Mouse (Mus musculus) heart, embryonic 14.5 days (tissue): Measurements from ENCODE around the gene Mc1r. TPM values are rescaled to one million over a fixed set of nuclear protein-coding genes. Genes with fewer than 3 reads are reported as not detected.

Experiments
- ATAC-seq: fragments of 200-750 bp; cut with Nextera tagmentation; 2 replicates; pipeline ENCODE4 v1.8.0; 2017; ENCODE audit warnings: low read depth, moderate TSS enrichment; ENCODE audit not compliant: insufficient number of reproducible peaks, insufficient read depth, low FRiP score
- H3K27ac ChIP-seq, 2 experiments: fragments of 200-500 bp in 1 of 2; fragments of 300-500 bp in 1 of 2; sonication (generic) in 1 of 2; replicated peaks in 1 of 2; 2 replicates each; pipeline ENCODE4 v1.5.1; 2012 to 2014; ENCODE audit warnings: low read depth in 2 of 2, low read length in 2 of 2, control low read depth in 1 of 2, mild to moderate bottlenecking in 1 of 2, mixed read lengths in 1 of 2; ENCODE audit not compliant: control insufficient read depth in 1 of 2, insufficient read depth in 1 of 2
- H3K27me3 ChIP-seq: fragments of 300-500 bp; sonication (generic); 2 replicates; pipeline ENCODE4 v1.6.1; 2014; ENCODE audit warnings: mild to moderate bottlenecking, low read length, control low read depth; ENCODE audit not compliant: control insufficient read depth, insufficient read depth
- H3K36me3 ChIP-seq: fragments of 300-500 bp; sonication (generic); 2 replicates; pipeline ENCODE4 v1.6.1; 2014; ENCODE audit warnings: mild to moderate bottlenecking, control low read depth, low read length, mixed read lengths; ENCODE audit not compliant: control insufficient read depth, insufficient read depth
- H3K4me1 ChIP-seq, 2 experiments: fragments of 200-500 bp in 1 of 2; fragments of 300-500 bp in 1 of 2; sonication (generic) in 1 of 2; 2 replicates each; pipeline ENCODE4 v1.6.1; 2012 to 2014; ENCODE audit warnings: low read length in 2 of 2, control low read depth in 1 of 2, mixed read lengths in 1 of 2; ENCODE audit not compliant: control insufficient read depth in 2 of 2, insufficient read depth in 2 of 2
- H3K4me2 ChIP-seq: fragments of 300-500 bp; sonication (generic); 2 replicates; pipeline ENCODE4 v1.6.1; 2014; ENCODE audit warnings: mild to moderate bottlenecking, low read length
- H3K4me3 ChIP-seq, 2 experiments: fragments of 200-500 bp in 1 of 2; fragments of 300-500 bp in 1 of 2; sonication (generic) in 1 of 2; 2 replicates each; pipeline ENCODE4 v1.5.1; 2012 to 2014; ENCODE audit warnings: low read length in 2 of 2, mild to moderate bottlenecking in 2 of 2, control low read depth in 1 of 2, low read depth in 1 of 2, moderate library complexity in 1 of 2; ENCODE audit not compliant: control insufficient read depth in 1 of 2, insufficient read depth in 1 of 2
- H3K9ac ChIP-seq: fragments of 300-500 bp; sonication (generic); 2 replicates; pipeline ENCODE4 v1.6.1; 2014; ENCODE audit warnings: mild to moderate bottlenecking, low read length
- H3K9me3 ChIP-seq: fragments of 300-500 bp; sonication (generic); 2 replicates; pipeline ENCODE4 v1.6.1; 2016; ENCODE audit warnings: low read length, control low read depth; ENCODE audit not compliant: control insufficient read depth
- WGBS: fragments of 180-500 bp; shearing (Covaris S2); extraction: QIAGEN DNeasy Blood & Tissue Kit; methylation state at CpG from one replicate; pipeline ENCODE4 v1.1.7; 2014; 5-methylcytosine and 5-hydroxymethylcytosine counted together
- polyA plus RNA-seq: library from polyadenylated mRNA; unstranded; fragments of >200 nt; fragmentation: Nextera tagmentation; extraction: Ambion mirVana; gene quantifications from 2 replicates; pipeline ENCODE4 v1.2.1, GENCODE M21; 2014

The Mc1r gene
- polyA plus RNA-seq, 1 experiment from 2014 or later: 0.07 TPM

- Histone ChIP-seq H3K27ac (no peak overlapping the region), H3K36me3 (peaks cover 39% of the 10 kb centered on the region), H3K27me3 (peaks cover 6% of the 10 kb centered on the region), H3K4me1 (peaks cover 7 to 16% of the 10 kb centered on the region in 2 experiments), H3K4me2 (no peak overlapping the region), H3K9me3 (no peaks in the 10 kb centered on the region), H3K9ac (no peak overlapping the region), H3K4me3 (no peak overlapping the region)
- no peak for ATAC-seq
- WGBS: 44% methylated on average over 8 of the region's 8 CpGs
Measured at GRCm38 (mm10) chr8:123404521-123404920, 2.4 kb upstream of the Mc1r start.

DNA sequence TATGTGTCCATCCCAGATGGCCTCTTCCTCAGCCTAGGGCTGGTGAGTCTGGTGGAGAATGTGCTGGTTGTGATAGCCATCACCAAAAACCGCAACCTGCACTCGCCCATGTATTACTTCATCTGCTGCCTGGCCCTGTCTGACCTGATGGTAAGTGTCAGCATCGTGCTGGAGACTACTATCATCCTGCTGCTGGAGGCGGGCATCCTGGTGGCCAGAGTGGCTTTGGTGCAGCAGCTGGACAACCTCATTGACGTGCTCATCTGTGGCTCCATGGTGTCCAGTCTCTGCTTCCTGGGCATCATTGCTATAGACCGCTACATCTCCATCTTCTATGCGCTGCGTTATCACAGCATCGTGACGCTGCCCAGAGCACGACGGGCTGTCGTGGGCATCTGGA lies 705 bp downstream of the Mc1r start:
- no peak overlapping the region for H3K4me2 ChIP-seq

GRCm38 (mm10) chr8:123408586-123409544 lies 2.0 kb downstream of the Mc1r start:
- Histone ChIP-seq H3K27me3 (peaks cover 46% of the 10 kb centered on the region), H3K9me3 (no peaks in the 10 kb centered on the region), H3K4me3 (no peak overlapping the region), H3K36me3 (no peaks in the 10 kb centered on the region), H3K4me1 (peaks cover 30% of the 10 kb centered on the region in 2 experiments), H3K27ac (no peak overlapping the region), H3K4me2 (no peak overlapping the region), H3K9ac (no peak overlapping the region)
- no peak for ATAC-seq
- 57% methylated on average over 9 of the region's 9 CpGs for WGBS

More for the DNA sequence above, 705 bp downstream of the Mc1r start:
- peaks cover 30% of the 10 kb centered on the region in 2 experiments for H3K4me1 ChIP-seq
- 82% methylated on average over 13 of the region's 13 CpGs for WGBS
- ATAC-seq: no peak
- peaks cover 34% of the 10 kb centered on the region for H3K27me3 ChIP-seq
- no peaks in the 10 kb centered on the region for H3K9me3 ChIP-seq
- H3K9ac ChIP-seq: no peak overlapping the region
- peaks cover 9% of the 10 kb centered on the region for H3K36me3 ChIP-seq
- no peak overlapping the region for H3K4me3 ChIP-seq
- no peak overlapping the region for H3K27ac ChIP-seq

GRCm38 (mm10) chr8:123410049-123410587 lies 3.2 kb downstream of the Mc1r start:
- H3K27ac ChIP-seq: no peak overlapping the region
- 55% methylated on average over 8 of the region's 8 CpGs for WGBS
- peak; percentile 41; the same call in 1 of the 2 replicates for ATAC-seq
- H3K4me2 ChIP-seq: peak overlapping the region; percentile 11; the same call in 1 of the 2 replicates
- peaks cover 30% of the 10 kb centered on the region in 2 experiments for H3K4me1 ChIP-seq
- H3K36me3 ChIP-seq: no peaks in the 10 kb centered on the region
- peaks cover 52% of the 10 kb centered on the region for H3K27me3 ChIP-seq
- no peak overlapping the region for H3K4me3 ChIP-seq
- no peaks in the 10 kb centered on the region for H3K9me3 ChIP-seq
- H3K9ac ChIP-seq: no peak overlapping the region

- no peak overlapping the region for H3K9ac ChIP-seq
- H3K36me3 ChIP-seq: no peaks in the 10 kb centered on the region
- H3K27me3 ChIP-seq: peaks cover 52% of the 10 kb centered on the region
- H3K4me1 ChIP-seq: peaks cover 30% of the 10 kb centered on the region in 2 experiments
- H3K4me3 ChIP-seq: peak overlapping the region; percentile 33; a peak in 3 of 4 replicates
- 16% methylated on average over 11 of the region's 11 CpGs for WGBS
- H3K27ac ChIP-seq: no peak overlapping the region
- H3K4me2 ChIP-seq: peak overlapping the region; percentile 56
- no peaks in the 10 kb centered on the region for H3K9me3 ChIP-seq
- ATAC-seq: no peak
Measured at GRCm38 (mm10) chr8:123410788-123411187, 3.9 kb downstream of the Mc1r start.

DNA sequence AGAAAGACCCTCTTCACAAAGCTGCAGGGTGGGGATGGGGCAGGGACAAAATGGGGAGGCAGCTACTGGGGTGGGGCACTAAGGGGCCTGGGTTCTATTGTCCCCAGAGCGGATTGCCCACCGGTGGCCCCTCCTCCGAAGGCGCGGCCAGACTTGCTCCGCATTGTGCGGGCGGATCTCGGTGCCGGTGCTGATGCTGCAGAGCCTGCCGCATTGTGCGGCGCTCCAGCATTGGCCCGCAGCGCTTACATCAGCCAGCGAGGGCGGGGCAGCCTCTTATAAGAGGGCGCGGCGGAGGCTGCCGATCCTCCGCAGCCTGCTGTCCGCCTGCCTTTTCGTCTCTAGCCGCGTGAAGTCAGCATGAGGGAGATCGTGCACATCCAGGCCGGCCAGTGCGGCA lies 4.3 kb downstream of the Mc1r start, which contains the start of gene Tubb3:
TSS of gene Tubb3 (plus strand) at position 179 of the 400 bp plus-strand sequence.
- Histone ChIP-seq H3K4me3 (peak within 1 kb of the TSS; percentile 33), H3K36me3 (no peaks in the 10 kb centered on the region), H3K4me2 (peak within 1 kb of the TSS; percentile 56), H3K27me3 (peaks cover 52% of the 10 kb centered on the region), H3K27ac (no peak within 1 kb of the TSS), H3K9me3 (no peaks in the 10 kb centered on the region), H3K4me1 (peaks cover 30% of the 10 kb centered on the region in 2 experiments), H3K9ac (no peak within 1 kb of the TSS)
- 2% methylated on average over 29 of the region's 29 CpGs for WGBS
- ATAC-seq: peak; percentile 31; the same call in 1 of the 2 replicates

DNA sequence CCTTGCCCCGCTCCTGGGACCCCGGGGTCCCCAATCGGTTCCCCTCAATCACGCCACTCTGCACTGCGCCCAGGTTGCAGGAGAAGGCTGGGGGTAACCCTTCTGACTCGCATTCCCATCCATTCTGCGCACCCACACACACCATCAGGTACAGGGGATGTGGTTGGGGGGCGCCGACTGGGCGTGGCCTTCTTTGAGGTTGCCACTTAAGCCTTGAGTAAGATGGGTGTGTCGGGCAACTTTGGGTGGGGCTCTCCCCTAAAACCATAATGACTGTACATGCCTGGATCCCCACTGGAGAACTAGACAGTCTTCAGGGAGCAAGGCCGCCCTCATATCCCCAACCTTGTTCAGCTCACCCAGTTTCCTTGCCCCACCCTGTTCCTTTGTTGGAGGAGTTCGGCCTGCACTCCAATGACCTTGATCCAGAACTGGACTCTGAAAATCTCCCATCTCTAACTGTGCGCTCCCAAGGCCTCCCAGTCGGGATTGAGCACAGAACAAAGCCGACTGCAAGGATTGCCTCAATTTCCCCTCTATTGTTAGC lies 4.9 kb downstream of the Mc1r start:
- Histone ChIP-seq H3K9ac (no peak overlapping the region), H3K4me2 (peak overlapping the region; percentile 56), H3K4me1 (peaks cover 27 to 30% of the 10 kb centered on the region in 2 experiments), H3K27ac (no peak overlapping the region), H3K36me3 (no peaks in the 10 kb centered on the region), H3K9me3 (no peaks in the 10 kb centered on the region), H3K4me3 (peak overlapping the region; percentile 33), H3K27me3 (peaks cover 52% of the 10 kb centered on the region)
- WGBS: 12% methylated on average over 16 of the region's 16 CpGs
- peak; percentile 10; the same call in 1 of the 2 replicates for ATAC-seq
